Mouse (Mus musculus): ENCODE results near the gene Kcnc2. TPM values are rescaled to one million over a fixed set of nuclear protein-coding genes. Genes with fewer than 3 reads are reported as not detected.

Gene Kcnc2
- polyA plus RNA-seq, 1 experiment from 2014 or later, result 0.02 TPM

- Histone ChIP-seq H3K4me1 (ENCODE audit: control insufficient read depth, low read depth, low read length) (no peaks in the 10 kb centered on the region), H3K9ac (ENCODE audit: low read depth, low read length) (no peak overlapping the region), H3K4me2 (ENCODE audit: low read depth, low read length) (no peak overlapping the region), H3K4me3 (ENCODE audit: low read depth, low read length) (no peak overlapping the region), H3K36me3 (ENCODE audit: control insufficient read depth, insufficient read depth) (no peaks in the 10 kb centered on the region), H3K9me3 (replicated peaks; ENCODE audit: control insufficient read depth, low read length) (no peaks in the 10 kb centered on the region), H3K27ac (ENCODE audit: low read length) (no peak overlapping the region), H3K27me3 (ENCODE audit: control insufficient read depth, insufficient read depth, low read depth, low read length) (no peaks in the 10 kb centered on the region)
- ATAC-seq (ENCODE audit: low read depth), result no peak
Measured at GRCm38 (mm10) chr10:112485819-112486218, 214.9 kb downstream of the Kcnc2 start.

GRCm38 (mm10) chr10:112488751-112489150, 217.8 kb downstream of the Kcnc2 start:
- Histone ChIP-seq H3K27ac (ENCODE audit: low read length) (no peak overlapping the region), H3K4me3 (ENCODE audit: low read depth, low read length) (no peak overlapping the region), H3K27me3 (ENCODE audit: control insufficient read depth, insufficient read depth, low read depth, low read length) (no peaks in the 10 kb centered on the region), H3K9ac (ENCODE audit: low read depth, low read length) (no peak overlapping the region), H3K9me3 (replicated peaks; ENCODE audit: control insufficient read depth, low read length) (no peaks in the 10 kb centered on the region), H3K4me1 (ENCODE audit: control insufficient read depth, low read depth, low read length) (no peaks in the 10 kb centered on the region), H3K36me3 (ENCODE audit: control insufficient read depth, insufficient read depth) (no peaks in the 10 kb centered on the region), H3K4me2 (ENCODE audit: low read depth, low read length) (no peak overlapping the region)
- no peak; the same call in 1 of the 2 replicates for ATAC-seq (ENCODE audit: low read depth)
- 53% methylated on average over 4 of the region's 4 CpGs for WGBS (ENCODE audit: insufficient replicate concordance)

Other genes with a start within 250 kb of the Kcnc2 start
- gene Glipr1l1, start 210.9 kb upstream of the Kcnc2 start, polyA plus RNA-seq (2015; fragmentation: Nextera tagmentation; extraction: Ambion mirVana), result not detected in 2 replicates
- not detected in 2 replicates for gene Glipr1l2, start 187.8 kb upstream of the Kcnc2 start, polyA plus RNA-seq (2015; fragmentation: Nextera tagmentation; extraction: Ambion mirVana)
- not detected in 2 replicates for gene Glipr1l3, start 110.8 kb upstream of the Kcnc2 start, polyA plus RNA-seq (2015; fragmentation: Nextera tagmentation; extraction: Ambion mirVana)
- not detected in 2 replicates for gene Caps2, start 107.5 kb upstream of the Kcnc2 start, polyA plus RNA-seq (2015; fragmentation: Nextera tagmentation; extraction: Ambion mirVana)